In genomic region chr5:62864348-62864747, GRCm38 (mm10) we compare ENCODE assay signal across 22 mouse cellular contexts. TPM values are rescaled to one million over a fixed set of nuclear protein-coding genes. Genes with fewer than 3 reads are reported as not detected.
"Had no signal": no experiment of that assay in that cellular context is flagged by ENCODE, and none has a peak within 500 bp of the region (broad histone marks: within the 10 kb centered on the region; RNA-seq: fewer than 3 reads in every experiment).

No protein-coding gene starts in this region.

- H3K9ac ChIP-seq: lung, embryonic 15.5 days; midbrain, embryonic 13.5 days; midbrain, embryonic 15.5 days; neural tube, embryonic 12.5 days; stomach, embryonic 15.5 days had no signal

- DNase-seq: lung, adult 2 months; lung, postnatal 14 days; lung, postnatal 36 days; right cerebral cortex, postnatal 14 days; thymus, adult 18-20 months; thymus, postnatal 14 days; thymus, postnatal 36 days had no signal

- H3K9me3 ChIP-seq: lung, embryonic 15.5 days; megakaryocyte, embryonic 14.5 days; midbrain, embryonic 13.5 days; midbrain, embryonic 15.5 days; neural tube, embryonic 12.5 days; stomach, embryonic 15.5 days had no signal

- H3K27ac ChIP-seq: lung, embryonic 15.5 days; macrophage; midbrain, embryonic 13.5 days; midbrain, embryonic 15.5 days; neural tube, embryonic 12.5 days; stomach, embryonic 15.5 days; stomach, postnatal 0 days had no signal

- H3K36me3 ChIP-seq: lung, embryonic 15.5 days; midbrain, embryonic 13.5 days; midbrain, embryonic 15.5 days; neural tube, embryonic 12.5 days; stomach, embryonic 15.5 days had no signal

- H3K4me2 ChIP-seq: lung, embryonic 15.5 days; midbrain, embryonic 11.5 days; midbrain, embryonic 13.5 days; midbrain, embryonic 15.5 days; neural tube, embryonic 12.5 days; stomach, embryonic 15.5 days had no signal

- ATAC-seq: lung, postnatal 0 days; midbrain, embryonic 13.5 days; midbrain, embryonic 15.5 days had no signal

- H3K4me1 ChIP-seq: lung, embryonic 15.5 days; midbrain, embryonic 13.5 days; midbrain, embryonic 15.5 days; neural tube, embryonic 12.5 days; stomach, embryonic 15.5 days had no signal

- H3K27me3 ChIP-seq: lung, embryonic 15.5 days; megakaryocyte, embryonic 14.5 days; midbrain, embryonic 13.5 days; midbrain, embryonic 15.5 days; neural tube, embryonic 12.5 days; stomach, embryonic 15.5 days had no signal

- H3K4me3 ChIP-seq: lung, embryonic 15.5 days; megakaryocyte, embryonic 14.5 days; midbrain, embryonic 13.5 days; midbrain, embryonic 15.5 days; neural tube, embryonic 12.5 days; stomach, embryonic 15.5 days had no signal

RNA-seq across cellular contexts. Expression of gene Dthd1, which starts 50.7 kb away (rescaled TPM):
- total RNA-seq: monocyte, adult 5-6 weeks; neutrophil, adult 5-6 weeks had no signal
- polyA plus RNA-seq: lung, adult 2 months; lung, embryonic 15.5 days; lung, postnatal 0 days; macrophage; midbrain, embryonic 11.5 days; midbrain, embryonic 13.5 days; midbrain, embryonic 15.5 days; midbrain, postnatal 0 days; neural tube, embryonic 12.5 days; neural tube, embryonic 14.5 days; stomach, embryonic 15.5 days; thymus, postnatal 0 days had no signal
